In the genomic region with DNA sequence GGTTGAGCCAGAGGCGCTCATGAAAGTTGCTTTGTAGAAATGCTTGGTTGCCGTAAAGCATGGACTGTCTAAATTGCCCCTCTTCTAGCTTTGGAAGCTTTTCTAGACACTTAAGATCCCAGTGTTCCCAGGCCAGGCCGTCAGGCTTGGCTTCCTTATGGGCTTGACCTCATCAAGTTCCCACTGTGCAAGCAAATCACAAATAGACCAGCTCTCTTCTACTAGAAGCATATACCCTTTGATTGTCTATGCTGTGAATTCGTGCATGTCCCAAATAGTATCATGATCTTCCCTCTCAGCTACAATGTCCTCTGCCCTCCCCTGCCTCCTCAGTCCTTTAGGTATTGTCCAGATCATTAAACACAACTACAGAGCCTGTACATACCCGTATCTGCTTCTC, we compare ENCODE assay signal across 18 mouse cellular contexts.
"Had no signal": no experiment of that assay in that cellular context is flagged by ENCODE, and none has a peak within 500 bp of the region (broad histone marks: within the 10 kb centered on the region; RNA-seq: fewer than 3 reads in every experiment).

No protein-coding gene starts in this region.

- H3K9me3 ChIP-seq: liver, embryonic 13.5 days; neural tube, embryonic 12.5 days had no signal

- H3K4me3 ChIP-seq: left cerebral cortex, adult 2 months; liver, embryonic 13.5 days; neural tube, embryonic 12.5 days had no signal

- H3K4me1 ChIP-seq: liver, embryonic 13.5 days; neural tube, embryonic 12.5 days had no signal

- H3K9ac ChIP-seq: liver, embryonic 13.5 days; neural tube, embryonic 12.5 days had no signal

- H3K27ac ChIP-seq: left cerebral cortex, adult 2 months; liver, embryonic 13.5 days; neural tube, embryonic 12.5 days; stomach, postnatal 0 days had no signal

- H3K4me2 ChIP-seq: liver, embryonic 13.5 days; midbrain, embryonic 11.5 days; neural tube, embryonic 12.5 days had no signal

- ATAC-seq: intestine, embryonic 16.5 days had no signal

- H3K27me3 ChIP-seq: liver, embryonic 13.5 days; neural tube, embryonic 12.5 days had no signal

- H3K36me3 ChIP-seq: liver, embryonic 13.5 days; neural tube, embryonic 12.5 days had no signal

- DNase-seq: kidney, postnatal 14 days; layer of hippocampus, postnatal 36 days; liver, embryonic 13.5 days; lung, adult 2 months; lung, postnatal 14 days; lung, postnatal 4 days; midbrain, embryonic 14.5 days; right cerebral cortex, adult 18-20 months; right cerebral cortex, postnatal 14 days; right cerebral cortex, postnatal 4 days; thymus, adult 2 months; thymus, postnatal 14 days; thymus, postnatal 4 days had no signal
